Mouse (Mus musculus) cortical plate, adult 2 months (tissue): ENCODE data around the gene Irak1bp1.

Experiments used
- CTCF ChIP-seq: fragments of 200-500 bp; IDR thresholded peaks from 2 replicates; pipeline ENCODE4 v1.5.1; 2011; ENCODE audit warnings: mild to moderate bottlenecking, control low read depth, low read length; ENCODE audit not compliant: insufficient read depth; ENCODE audit errors: extremely low read depth
- POLR2A ChIP-seq: fragments of 200-500 bp; IDR thresholded peaks from 2 replicates; pipeline ENCODE4 v1.6.1; 2011; ENCODE audit warnings: mild to moderate bottlenecking, low read length, control low read depth; ENCODE audit not compliant: insufficient read depth; ENCODE audit errors: extremely low read depth

DNA sequence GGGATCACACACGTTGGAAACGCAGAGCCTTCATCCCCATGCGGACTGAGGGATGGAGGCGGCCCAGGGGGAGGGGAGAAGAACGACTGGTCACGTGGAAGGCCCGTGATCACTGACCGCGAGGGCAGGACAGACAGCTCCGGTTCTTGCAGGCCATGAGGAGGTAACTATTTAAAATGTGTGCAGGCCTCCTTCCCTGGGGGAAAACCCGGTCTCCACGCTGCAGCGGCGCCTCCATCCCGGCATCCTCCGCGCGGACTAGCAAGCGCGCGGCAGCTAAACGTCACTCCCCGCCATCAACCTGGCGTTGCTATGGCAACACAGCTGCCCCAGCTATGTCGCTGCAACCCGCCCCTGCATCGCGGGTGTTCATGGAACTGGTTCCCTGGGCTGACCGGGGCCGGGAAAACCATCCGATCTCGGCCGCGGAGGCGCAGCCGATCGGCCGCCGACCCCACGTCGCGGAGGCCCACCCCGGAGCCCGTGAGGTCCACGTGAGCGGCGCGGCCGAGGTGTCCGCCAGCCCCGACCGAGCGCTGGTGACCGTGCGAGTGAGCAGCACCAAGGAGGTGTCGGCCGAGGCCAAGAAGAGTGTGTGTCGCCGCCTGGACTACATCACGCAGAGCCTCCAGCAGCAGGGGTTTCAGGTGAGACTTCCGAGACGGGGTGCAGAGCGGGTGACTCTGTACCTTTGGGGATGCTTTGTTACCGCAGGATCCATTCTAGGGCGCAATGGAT, 522 bp downstream of the Irak1bp1 start:
- no peak for TF ChIP-seq CTCF
- peak; percentile 56 for TF ChIP-seq POLR2A
